ENCODE assay signal across 14 mouse cellular contexts in genomic region chr14:60446037-60446436, GRCm38 (mm10).
"Had no signal": no experiment of that assay in that cellular context is flagged by ENCODE, and none has a peak within 500 bp of the region (broad histone marks: within the 10 kb centered on the region; RNA-seq: fewer than 3 reads in every experiment).

No protein-coding gene starts in this region.

- ATAC-seq: liver, postnatal 0 days had no signal

- H3K4me1 ChIP-seq: liver, embryonic 13.5 days; lung, embryonic 15.5 days; megakaryocyte, embryonic 14.5 days; neural tube, embryonic 13.5 days had no signal

- H3K9ac ChIP-seq: liver, embryonic 13.5 days; liver, postnatal 0 days; lung, embryonic 15.5 days; midbrain, embryonic 12.5 days; neural tube, embryonic 13.5 days had no signal

- H3K4me3 ChIP-seq: layer of hippocampus, adult 2 months; liver, embryonic 13.5 days; lung, embryonic 15.5 days; megakaryocyte, embryonic 14.5 days; midbrain, embryonic 12.5 days; neural tube, embryonic 13.5 days had no signal

- DNase-seq: kidney, postnatal 10 days; kidney, postnatal 4 days; liver; liver, embryonic 13.5 days; liver, postnatal 0 days; lung, postnatal 14 days; right cerebral cortex, adult 18-20 months; right cerebral cortex, postnatal 25 days had no signal

- H3K36me3 ChIP-seq: liver, embryonic 13.5 days; lung, embryonic 15.5 days; midbrain, embryonic 12.5 days; neural tube, embryonic 13.5 days had no signal

- H3K27me3 ChIP-seq: liver, embryonic 13.5 days; lung, embryonic 15.5 days; megakaryocyte, embryonic 14.5 days; midbrain, embryonic 12.5 days; neural tube, embryonic 13.5 days had no signal

- H3K27ac ChIP-seq: layer of hippocampus, adult 2 months; liver, embryonic 13.5 days; lung, embryonic 15.5 days; macrophage; midbrain, embryonic 12.5 days; neural tube, embryonic 13.5 days had no signal

- H3K9me3 ChIP-seq: lung, embryonic 15.5 days; midbrain, embryonic 12.5 days; neural tube, embryonic 13.5 days had no signal

- H3K4me2 ChIP-seq: liver, embryonic 13.5 days; lung, embryonic 15.5 days; midbrain, embryonic 12.5 days; neural tube, embryonic 13.5 days had no signal
